Mouse (Mus musculus): ENCODE data around the gene Tnr.

- TF ChIP-seq NELFE (IDR thresholded peaks at IDR 0.05; ENCODE audit: low read depth, low read length) (no peak), RAD21 (IDR thresholded peaks at IDR 0.05; ENCODE audit: low read depth, low read length) (no peak)
Measured at GRCm38 (mm10) chr1:159899991-159900390, 376.4 kb downstream of the Tnr start.

Data from CH12.LX (cell line).